Mouse (Mus musculus): ENCODE measurements around the gene Magi2.
A peak's percentile ranks its signal among the peaks of the same experiment; 100 is the strongest.
"Not testable (repeated sequence)": the region's sequence is repeated elsewhere in the genome, so short reads cannot be mapped to it uniquely, and the experiment has no call there.

The Magi2 gene

DNA sequence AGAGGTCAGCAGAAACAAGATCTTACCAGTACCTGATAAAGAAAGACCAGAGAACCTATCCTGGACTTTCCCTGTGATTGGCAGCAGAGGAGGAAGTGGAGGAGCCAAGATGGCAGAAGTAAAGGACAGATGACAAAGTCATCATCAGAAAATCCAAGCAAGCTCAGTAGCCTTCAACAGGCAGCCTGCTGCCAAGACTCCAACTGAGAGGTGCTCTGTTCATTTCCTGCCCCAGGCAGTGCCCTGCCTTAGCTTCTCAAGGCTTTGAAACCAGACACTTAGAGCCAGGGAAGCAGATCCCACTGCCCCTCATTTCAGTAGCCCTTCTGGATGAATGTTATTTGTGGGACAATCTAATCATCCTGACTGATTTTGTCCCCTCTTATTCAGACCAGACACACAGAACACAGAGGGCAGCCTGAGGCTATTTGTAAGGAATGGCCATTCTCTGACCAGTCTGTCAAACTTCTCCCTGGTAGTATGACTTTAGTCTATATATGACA, 1448.4 kb downstream of the Magi2 start:
- DNase-seq = no peak

DNA sequence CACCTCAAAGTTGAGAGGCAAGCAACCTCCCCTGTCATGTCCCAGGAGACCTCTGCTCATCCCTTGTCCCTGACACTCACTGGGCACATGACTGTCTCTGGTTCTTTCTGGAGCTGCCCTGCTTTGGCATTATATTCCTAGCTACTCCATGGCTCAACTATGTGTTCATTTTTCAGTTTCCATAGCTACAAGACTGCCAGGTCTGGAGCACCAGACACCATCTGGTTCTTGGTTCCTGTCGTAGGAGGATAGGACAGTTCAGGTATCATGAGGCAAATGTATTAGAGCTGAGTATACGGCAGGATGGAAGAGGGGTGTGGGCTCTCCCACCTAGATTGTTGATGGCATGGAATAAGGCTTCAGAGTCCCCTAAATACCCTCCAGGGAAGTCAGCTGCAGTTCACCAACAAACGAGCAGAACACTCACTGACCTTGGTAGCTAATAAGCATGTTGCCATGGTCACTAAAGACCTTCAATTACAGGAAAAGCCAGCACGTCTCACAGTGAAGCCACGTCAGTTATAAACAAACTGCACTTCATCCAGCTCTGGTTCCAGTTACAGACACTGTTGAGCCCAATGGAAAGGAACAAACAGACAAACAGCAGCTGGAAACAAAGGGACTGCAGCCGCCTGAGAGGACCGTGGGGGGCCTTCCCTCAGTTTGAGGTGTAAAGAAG, 1449.5 kb downstream of the Magi2 start:
- DNase-seq = peak; percentile 32

DNA sequence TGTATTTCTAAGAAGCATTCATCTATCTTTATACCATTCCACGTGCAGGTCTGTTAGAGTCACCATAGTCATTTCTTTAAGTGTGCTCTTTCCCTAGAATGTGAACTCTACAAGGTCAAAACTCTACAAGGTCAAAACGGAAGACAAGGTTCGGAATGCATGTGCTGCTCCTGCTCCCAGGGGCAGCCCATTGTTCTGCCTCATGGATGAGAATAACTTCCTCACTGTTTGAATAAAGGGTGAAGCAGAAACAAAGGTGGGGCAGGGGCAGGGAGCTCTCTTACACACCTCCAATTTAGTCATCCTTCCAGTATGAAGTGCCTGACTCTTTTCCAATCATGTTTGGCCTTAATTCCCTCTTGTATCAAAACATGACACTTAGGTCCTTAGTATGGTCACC, 1450.4 kb downstream of the Magi2 start:
- no peak for DNase-seq

DNA sequence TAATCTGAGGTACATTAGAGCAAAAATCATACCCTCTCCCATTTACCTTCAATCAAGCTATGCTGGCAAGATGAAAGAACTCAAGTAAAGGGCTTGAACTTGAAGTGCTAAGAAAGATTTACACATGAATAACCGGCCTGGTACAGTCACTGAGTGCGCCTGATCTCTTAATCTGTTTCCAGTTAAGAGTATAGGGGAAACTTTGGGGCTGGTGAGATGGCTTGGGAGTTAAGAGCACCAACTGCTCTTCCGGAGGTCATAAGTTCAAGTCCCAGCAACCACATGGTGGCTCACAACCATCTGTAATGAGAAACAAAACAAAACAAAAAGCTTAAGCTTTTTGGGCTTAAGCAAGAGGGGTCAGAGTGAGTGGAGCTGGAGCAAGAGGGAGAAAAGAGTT, 1451.7 kb downstream of the Magi2 start:
- no peak for DNase-seq

DNA sequence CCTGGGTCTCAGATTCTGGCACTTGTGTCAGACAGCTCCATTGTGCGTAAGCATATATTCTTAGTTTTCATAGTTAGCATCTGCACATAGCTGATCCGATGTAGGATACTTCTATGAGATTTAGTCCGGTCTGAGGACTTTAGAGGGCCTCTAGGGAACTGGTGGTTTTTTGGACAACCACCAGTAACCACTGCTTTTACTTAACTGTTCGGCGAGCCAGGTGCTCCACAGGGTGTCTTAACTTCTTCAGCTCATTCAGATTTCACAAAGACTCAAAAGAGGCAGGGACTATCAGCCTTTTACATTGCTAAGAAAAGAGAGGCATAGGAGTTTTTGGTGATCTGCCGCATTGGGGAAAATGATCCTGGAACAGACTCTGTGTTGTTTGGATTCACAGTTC, 1453.1 kb downstream of the Magi2 start:
- no peak for DNase-seq

DNA sequence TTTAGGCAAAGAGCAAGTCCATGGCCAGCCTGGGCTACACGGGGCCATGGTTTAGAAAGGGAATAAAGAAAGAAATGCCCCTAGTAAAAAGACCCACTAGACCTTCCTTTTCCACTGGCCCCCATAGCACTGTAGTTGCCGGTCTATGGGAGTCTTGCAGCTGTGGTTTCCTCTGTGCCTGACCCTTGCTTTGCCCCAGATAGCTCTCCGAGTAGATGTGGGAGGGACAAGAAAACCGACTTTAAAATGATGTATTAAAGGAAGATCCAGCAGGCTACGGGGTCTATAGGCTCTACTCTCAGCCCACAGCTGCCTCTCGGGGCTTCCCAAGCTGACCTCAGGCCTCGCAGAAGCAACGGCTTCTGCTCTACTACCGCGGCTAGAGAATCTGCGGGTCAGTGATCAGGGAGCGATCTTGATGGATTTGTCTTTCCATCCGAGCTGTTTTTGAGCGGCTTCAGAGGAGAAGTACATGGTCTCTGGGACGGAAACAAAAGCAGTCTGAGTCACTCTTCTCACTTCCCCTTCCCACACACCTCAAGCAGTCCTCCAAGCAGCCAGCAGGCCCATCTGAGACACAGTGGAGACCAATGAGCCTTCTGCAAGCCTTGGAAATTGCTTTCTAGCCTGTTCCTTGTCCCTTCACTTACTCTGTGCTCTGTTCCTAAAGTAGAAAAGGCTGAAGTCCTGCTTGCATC, 1454.1 kb downstream of the Magi2 start:
- DNase-seq = peak; percentile 53

DNA sequence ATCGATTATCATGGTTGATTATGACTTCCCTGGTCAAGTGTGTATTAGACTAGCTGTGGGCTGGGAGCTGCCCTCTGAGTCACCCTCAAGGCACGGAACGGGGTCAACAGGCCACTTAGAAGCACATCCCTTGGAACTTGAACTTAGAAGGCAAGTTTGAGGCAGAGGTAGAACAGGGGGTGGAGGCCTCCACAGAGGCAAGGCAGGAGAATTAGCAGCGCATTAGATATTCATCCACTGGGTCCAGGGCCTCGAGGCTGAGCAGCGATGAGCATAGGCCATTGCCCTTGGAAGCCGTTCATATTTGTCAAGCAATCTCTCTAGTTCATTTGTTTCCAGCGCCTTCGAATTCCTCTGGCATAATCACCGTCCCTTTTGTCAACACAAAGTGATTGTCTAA, 1454.8 kb downstream of the Magi2 start:
- no peak for DNase-seq

DNA sequence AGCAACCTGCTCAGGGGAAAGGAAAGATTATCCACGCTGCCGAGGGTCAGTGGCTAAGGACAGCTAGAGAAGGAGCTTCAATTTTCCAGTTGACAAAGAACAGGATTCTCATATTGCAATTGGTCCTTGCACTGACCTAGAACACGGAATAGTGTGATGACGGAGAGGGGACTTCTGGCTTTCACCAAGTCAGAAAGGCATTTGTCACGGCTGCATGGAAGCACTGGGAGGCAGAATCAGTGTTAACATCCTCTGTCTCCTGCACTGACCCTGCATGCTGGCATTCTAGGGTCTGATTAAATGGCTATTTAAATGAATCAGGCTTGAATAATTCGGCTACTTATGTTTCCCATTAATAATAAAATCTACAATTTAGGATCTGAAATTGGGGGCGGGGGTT, 1455.4 kb downstream of the Magi2 start:
- DNase-seq = no peak

DNA sequence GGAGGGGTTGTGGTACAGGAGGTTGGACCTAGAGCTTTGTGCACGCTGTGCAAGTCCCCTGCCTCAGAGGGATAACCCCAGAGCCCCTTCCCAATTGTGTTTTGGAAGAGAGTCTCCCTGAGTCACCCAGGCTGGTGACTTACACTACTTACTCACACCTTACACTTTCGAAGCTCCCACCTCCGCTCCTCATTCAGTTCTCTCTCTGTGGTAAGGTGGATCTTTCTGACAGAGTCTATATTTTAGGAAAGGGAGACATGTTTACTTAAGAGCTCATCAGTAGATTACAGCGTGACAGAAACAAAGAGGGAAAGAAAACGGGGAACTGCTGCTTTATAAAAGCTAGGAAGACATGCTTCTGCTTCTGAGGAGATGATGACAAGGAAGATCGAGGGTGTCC, 1457.3 kb downstream of the Magi2 start:
- DNase-seq = no peak

DNA sequence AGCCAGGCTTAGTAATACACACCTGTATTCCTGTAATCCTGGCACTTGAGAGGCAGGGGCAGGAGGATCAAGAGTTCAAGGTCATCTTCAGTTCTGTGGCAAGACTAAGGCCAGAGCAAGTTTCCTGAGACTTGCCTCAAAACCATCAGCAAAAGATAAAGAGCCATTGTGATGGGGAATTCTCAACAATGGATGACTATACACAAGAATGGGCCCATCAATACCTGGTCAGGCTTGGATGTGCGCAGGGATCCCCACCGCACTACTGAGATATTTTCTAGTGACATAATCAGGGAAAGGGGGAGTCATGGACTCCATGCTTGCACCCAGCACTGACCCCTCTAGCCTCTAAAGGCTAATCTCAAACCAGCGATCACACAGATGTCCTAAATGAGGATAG, 1465.4 kb downstream of the Magi2 start:
- no peak for DNase-seq

DNA sequence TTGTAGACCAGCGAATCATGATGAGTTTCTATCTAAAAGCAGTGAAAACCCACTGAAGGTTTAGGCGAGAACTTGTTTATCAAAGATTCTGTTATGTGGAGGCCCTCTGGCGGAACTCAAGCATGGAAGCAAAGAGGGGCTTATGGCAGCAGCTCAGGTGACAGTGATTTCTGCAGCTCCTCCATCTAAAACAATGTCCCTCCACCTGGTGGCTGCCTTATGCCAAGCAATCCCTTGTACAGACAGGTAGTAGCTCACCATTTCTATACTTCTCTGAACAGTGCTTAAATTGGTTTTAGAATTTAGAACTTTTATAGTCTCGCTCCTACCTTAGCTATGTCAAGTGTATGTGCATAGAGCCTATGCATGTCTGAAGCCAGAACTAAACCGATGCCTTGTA, 1472.3 kb downstream of the Magi2 start:
- no peak for DNase-seq

DNA sequence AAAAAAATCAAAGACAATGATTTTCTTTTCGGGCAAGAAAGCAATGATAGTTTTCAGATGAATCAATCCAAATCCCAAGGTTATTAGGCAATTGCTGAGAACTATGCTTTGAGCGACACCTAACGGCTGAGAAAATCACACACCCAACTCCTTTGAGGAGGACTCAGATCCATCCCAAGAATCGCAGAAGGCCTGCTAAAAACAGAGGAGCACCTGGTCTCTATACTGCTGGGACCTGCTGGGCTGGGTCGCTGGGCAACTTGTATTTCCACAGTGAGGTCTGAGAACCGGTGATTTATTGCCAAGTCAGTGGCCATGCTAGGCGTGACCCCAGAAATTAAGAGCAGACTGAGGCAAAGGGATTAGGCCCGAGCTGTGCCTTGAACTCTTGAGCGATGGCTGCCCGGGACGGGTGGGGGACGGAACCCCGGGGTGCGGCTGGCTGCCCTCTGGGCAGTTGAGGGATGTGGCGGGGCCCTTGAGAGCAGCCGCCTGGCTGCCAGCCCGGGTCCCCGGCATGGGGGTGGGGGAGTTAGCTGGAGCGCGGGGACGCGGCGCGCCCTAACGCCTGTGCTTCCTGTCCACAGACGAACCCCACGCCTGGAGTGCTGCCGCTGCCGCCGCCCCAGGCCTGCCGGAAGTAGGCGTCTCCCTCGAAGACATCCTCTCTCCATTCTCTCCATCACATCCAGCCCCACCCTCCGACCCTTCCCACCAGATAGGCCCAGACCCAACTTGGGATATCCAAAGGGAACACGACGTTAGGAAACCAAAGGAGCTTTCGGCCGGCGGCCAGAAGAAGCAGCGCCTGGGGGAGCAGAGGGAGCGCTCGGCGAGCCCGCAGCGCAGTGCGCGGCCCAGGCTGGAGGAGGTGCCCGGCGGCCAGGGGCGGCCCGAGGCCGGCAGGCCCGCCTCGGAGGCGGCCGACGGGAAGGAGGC, 1474.9 kb downstream of the Magi2 start:
- peak; percentile 89 for DNase-seq

DNA sequence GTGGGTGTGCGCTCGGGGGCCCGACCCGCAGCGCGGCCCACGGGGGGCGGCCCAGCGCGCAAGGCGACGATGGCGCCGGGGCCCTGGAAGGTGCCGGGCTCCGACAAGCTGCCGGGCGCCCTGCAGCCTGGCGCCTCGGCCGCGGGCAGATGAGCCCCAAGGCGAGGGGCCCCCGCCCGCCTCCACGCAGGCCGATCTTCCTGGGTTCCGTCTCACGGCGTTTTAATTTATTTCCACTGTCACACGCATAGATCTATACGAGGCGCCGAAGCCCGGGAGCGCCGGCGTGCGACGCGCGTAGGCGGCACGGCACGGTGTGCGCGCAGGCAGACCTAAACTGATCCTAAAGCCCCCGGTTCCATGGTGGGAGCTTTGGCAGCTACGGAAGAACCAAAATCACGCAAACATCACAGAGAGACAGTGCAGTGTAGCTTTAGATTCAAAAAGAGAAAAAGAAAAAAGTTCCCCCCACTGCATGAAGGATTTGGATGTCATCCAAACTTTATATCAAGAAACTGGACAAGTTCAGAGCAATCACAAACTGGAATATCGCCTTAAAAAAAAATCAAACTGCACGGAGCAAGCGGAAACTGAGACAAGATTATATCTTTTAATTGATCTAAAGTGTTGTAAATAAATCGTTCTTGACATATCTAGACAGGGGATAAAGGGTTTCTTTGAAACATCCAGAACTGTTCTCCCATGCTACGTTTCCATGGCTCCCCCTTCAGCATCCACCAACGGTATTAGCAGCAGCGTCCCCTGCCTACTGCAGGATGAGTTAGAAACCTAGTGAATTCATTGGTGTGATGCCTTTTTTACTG, 1475.9 kb downstream of the Magi2 start:
- peak; percentile 56 for DNase-seq

DNA sequence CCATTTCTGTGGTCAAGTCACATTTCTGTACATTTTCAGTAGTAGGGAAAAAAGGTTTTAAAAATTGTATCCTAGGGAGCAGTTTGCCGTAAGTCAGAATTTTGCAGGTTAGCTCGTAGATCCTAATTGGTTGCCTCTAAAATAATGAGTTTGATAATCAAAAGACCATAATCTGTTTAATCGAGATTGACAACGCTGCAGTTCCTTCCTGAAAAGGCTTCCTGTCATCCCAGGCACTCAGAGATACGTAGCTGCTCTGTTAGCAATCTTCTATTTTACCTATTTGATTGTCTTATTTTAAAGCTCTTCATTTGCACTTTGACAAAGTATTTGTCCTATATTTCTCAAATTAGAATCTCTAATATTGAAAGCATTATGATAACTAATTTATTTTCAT, 1476.5 kb downstream of the Magi2 start:
- DNase-seq = no peak

DNA sequence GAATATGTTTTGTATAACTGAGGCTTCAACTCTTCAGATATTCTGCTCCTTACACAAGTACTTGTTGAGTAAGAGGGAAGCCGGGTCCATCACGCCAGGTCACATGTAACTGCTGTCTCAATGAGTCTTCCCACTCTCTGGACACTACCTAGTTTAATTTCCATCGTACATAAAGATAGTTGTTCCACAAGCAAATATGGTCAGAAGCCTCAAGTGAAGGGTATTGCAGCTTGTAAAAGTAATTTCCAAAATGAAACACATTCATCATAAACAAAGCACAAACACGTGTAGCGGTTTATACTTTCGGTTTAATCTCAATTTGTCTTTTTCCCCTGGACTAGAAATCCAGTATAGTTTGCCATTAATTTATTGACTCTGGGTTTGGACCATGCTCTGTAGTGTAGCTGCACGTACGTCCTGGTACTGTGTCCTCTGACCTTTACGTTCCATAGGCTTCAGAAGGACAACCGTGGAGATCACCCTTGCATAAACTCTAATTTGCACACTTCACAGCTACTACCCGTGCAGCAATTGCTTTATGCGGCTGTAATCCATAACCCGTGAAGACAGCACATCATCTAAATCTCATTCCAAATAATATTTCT, 1477.2 kb downstream of the Magi2 start:
- no peak for DNase-seq

DNA sequence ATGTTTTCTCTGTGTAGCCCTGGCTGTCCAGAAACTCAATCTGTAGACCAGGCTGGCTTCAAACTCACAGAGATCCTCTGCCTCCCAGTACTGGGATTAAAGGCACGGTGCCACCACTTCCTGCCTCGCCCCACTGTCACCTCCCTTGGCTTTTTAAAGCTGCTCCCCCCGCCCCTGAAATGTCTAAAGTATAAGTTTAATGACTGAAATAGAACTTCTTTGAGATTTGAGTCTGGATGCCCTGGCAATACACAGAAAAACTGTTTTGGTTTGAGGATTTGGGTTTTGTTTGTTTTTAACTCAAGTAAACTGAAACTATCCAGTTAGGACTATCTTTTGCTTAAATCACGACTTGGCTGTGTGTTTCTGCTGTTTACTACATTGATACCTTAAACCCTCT, 1478.0 kb downstream of the Magi2 start:
- no peak for DNase-seq

DNA sequence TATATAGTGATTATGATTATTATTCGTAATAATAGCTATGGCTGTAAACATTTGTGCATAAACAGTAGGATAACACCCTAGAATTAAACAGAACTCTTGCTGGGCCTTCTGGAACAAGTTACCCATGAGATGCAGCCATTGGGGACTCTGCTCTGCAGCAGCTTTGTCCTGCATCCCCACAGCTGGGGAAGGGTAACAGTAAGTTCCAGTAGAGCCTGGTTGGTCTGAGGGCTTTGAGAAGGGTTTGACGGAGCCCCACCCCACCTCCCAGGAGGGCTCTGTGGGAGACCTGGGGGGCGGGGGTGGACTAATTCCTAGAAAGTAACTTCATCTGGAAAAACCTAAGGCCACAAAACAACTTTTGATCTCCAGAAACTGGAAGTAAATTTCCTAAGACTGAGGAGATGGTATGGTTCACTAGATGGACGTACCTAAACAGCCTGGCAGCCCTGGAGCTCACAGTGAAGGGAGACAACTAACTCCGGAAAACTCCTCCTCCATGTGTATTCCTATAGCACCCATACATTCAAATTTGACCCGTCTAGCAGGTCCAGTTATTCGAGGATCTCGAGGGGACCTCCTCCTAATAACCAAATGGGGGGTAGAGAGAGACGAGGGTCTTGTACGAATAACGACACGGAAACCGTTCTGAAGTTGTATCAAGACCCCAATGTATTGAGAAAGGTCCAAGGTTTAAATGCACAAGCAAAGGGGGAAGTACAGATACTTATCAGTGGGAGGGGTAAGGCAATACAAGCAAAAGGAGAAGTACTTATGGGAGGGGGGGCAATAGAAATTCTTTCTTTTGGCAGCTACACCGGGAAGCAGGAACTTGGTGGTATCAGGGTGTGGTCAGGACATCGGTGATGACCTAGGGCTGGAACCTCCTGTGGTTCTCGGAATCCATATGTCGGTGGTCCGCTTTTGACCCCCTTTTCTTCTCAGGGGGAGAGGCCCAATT, 1479.8 kb downstream of the Magi2 start:
- DNase-seq = not testable (repeated sequence)

DNA sequence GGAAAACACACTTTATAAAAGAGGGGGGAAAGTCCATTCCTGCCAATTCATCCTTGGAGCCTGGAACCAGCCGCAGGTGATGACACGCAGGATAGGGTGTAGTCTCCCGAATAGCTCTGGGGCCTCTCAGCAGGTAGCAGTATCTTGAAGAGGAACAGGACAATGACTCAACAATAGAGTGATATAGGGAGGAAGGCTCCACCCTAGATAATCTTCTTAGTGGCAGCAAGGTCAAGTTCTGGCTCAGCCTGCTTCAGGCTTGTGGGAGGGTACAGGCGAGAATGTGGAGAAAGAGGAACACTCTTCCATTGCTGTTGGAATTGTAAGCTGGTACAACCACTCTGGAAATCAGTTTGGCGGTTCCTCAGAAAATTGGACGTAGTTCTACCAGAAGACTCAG, 1484.0 kb downstream of the Magi2 start:
- not testable (repeated sequence) for DNase-seq

DNA sequence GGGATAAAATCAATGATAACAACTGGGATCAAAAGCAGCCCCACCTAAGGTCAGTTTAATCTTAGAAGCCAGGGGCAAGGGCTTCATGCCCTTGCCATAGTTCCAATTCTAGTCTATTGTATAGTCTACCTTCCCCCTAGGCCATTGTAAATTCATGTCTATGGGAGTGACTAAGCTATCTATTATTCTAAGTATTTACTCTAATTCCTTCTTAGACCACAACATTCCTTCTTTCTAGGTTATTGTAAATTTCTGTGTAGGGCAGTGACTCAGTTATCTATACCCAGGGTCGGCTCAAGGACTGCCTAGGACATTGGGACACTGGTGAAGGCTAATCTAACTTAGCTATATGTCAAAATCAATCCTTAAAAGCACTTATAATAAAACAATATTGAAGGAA, 1487.8 kb downstream of the Magi2 start:
- not testable (repeated sequence) for DNase-seq

DNA sequence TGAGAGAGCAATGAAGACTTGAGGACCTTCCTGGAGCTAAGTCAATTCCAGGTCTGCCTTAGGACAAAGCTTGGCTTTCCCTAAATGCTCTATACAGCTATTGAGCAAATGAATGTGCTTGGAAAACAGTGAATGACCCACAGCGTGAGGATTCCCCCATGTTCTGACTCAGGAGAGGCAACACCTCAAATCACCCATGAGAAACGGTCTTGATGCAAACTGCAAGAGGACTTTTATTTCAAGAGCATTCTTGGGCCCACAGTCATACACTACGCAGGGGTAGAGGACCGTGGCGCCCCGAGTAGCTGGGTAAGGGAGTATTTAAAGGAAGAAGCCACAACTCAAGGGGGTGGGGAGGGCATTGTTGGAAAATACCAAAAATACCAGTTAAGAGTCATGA, 1489.1 kb downstream of the Magi2 start:
- DNase-seq = not testable (repeated sequence)
